Mouse (Mus musculus) megakaryocyte-erythroid progenitor cell, adult 5 weeks (primary cell): ENCODE data around the gene Bod1l. TPM values are rescaled to one million over a fixed set of nuclear protein-coding genes. Genes with fewer than 3 reads are reported as not detected.

Source experiments
- polyA plus RNA-seq: library from polyadenylated mRNA; stranded (reverse); fragments of >175 nt; gene quantifications from 2 replicates; pipeline ENCODE4 v1.2.3, GENCODE M21; 2012

Gene Bod1l
- polyA plus RNA-seq = 4.6 and 7.2 TPM in 2 replicates

GRCm38 (mm10) chr5:41844147-41844529 lies at the start of gene Bod1l:
Bod1l (minus strand) TSS chr5:41844315.

DNA sequence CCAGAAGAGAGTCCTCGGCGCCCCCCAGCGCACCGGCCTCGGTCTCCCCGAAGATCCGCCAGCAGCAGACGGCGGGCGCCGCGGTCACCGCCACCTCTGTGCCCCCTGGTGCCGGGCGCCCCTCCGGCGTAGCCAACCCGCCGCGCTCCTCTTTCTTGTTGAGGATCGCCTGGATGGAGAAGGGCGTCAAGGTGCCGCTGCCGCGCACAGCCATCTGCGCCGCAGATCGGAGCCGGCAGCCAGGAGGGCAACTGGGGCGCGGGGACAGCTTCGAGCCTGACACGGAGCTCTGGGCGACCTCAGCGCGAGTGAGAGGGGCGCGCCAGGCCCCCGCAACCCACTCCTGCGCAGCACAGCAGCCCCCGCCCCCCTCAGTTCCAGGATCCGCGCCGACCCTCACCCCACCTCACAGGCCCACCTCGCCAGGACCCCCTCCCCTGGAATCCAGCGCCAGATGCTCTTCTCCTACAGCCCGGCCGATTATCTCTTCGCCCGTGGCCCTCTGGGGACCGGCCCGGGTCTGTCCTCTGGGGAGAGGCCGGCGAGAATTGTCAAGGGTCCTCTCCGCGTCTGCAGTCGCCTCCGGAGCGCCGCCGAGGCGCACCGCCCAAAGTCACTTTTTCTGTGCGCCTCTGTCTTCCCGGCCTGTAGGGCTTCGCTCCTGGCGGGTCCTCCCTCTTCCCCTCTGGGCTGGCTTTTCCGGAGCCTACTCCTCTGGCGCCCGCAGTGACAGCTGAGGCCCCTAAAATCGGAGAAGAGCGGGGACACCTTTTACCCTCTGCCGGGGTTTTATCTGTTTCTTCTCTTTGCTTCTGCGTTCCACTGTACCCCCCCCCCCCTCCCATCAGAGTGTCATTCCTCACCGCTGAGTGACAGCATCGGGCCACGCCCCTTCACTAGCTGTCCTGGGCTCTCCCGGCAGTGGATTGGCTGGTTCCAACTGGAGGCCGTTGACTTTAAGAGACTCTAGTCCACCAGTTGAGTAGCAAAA lies 80.1 kb downstream of the Bod1l start, which contains the start of gene Nkx3-2:
Nkx3-2 (minus strand) TSS at position 771 of the 991 bp plus-strand sequence.

Other genes with a start within 250 kb of the Bod1l start
- gene Rab28, start 136.2 kb downstream of the Bod1l start, polyA plus RNA-seq = 29.1 and 31.6 TPM in 2 replicates
- gene Nkx3-2, start 79.8 kb downstream of the Bod1l start, polyA plus RNA-seq = not detected in 2 replicates
- not detected in 2 replicates for gene Gm16223, start 223.6 kb upstream of the Bod1l start, polyA plus RNA-seq